Mouse (Mus musculus) layer of hippocampus, postnatal 10 days (tissue): Measurements from ENCODE around the gene Nrg3. TPM values are rescaled to one million over a fixed set of nuclear protein-coding genes. Genes with fewer than 3 reads are reported as not detected.
"Not testable (repeated sequence)": the region's sequence is repeated elsewhere in the genome, so short reads cannot be mapped to it uniquely, and the experiment has no call there.

Source experiments
- DNase-seq, 2 experiments: peaks; one replicate each; pipeline ENCODE4 v3.0.0; 2021; ENCODE audit warnings: low spot score in 2 of 2
- total RNA-seq, 2 experiments: library from RNA; stranded (reverse); gene quantifications; 2 replicates each; pipeline ENCODE4 v1.2.3; 2021

Gene Nrg3
- total RNA-seq, 2 experiments from 2014 or later: 73.0 to 77.2 TPM

DNA sequence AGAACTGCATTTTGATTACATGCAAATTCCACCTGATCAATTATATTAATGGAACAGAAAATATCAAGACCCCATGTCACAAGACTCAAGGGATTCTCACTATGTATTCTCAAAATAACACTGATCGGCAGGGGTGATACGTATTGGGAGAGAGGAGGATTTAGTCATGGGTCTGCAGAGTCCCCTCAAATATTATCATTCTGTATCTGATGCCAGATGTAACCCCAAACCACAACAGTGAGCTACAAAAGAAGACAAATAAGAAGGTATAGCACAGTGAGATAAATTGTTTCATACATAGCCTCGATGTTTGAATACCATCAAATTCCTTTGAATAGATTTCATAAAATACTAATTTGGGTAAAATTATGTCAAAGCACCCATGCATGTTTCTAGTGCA is 842.8 kb downstream of the Nrg3 start:
- no peak for DNase-seq

DNA sequence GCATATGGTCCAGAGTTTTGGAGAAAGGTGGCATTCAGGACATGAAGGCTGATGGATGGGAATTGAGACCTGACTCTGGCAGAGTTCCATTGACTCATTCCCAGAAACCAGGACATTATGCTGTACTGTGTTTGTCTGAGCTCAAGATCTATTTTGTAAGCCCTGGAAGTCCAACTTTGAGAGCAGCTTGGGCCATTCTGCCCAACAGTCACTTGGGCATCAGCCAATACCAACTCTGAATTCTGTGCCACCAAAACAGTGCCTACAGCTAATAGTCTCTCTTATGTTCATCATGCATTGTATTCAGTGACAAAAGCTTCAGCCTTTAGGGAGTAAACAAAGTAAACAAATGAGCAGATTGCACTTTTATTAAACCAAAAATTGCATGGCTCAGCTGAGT is 843.2 kb downstream of the Nrg3 start:
- peak; percentile 28 to 39 for DNase-seq

DNA sequence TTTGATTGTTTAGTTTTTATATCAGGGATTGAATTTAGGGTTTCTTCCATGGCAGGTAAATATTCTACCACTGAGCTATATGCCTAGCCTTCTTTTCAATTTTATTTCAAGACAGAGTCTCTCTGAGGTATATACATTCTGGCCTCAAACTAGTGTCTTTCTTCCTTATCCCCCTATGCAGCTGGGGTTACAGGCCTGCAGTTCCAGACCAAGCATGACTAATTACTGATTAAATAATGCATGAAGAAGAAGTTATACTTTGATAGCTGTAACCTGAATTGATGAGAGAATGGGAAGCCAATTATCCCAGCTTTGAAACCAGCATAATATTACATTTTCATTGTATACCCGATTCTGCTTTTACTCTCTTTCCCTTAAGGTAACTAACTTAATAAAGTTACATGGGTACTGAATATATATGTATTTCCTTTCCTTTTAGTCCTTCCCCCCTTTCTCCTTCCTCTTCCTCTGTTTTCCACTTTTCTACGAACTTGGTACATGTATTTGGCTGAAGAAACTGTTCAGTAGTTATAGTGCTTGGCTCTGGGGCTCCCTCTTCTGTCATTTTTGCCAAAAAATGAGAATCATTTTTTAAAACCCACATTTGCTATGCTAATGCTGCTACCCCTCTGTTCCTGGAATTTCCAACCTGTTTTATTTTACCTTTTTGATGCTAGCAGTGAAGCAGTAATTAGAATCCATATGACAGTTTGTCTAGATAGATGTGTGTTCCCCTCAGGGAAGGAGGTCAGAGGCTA is 843.8 kb downstream of the Nrg3 start:
- no peak for DNase-seq

DNA sequence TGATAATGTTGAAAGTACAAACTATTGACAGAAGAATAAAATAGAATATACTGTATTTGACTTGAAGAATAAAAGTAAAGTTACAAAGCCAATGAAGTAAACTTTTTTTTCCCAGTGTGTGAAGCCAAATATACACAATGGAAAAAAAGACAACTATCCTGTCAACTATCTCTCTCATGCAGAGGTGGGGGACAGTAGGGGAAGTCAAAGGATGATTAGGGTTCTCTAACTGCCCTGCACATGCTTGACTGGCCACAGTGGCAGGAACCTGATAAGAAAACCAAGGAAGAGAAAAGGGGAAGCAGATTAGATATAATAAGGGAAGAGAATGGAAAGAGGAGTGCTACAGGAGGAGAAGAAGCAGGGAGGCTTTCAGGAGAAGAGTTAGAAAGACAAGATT is 855.9 kb downstream of the Nrg3 start:
- no peak for DNase-seq

DNA sequence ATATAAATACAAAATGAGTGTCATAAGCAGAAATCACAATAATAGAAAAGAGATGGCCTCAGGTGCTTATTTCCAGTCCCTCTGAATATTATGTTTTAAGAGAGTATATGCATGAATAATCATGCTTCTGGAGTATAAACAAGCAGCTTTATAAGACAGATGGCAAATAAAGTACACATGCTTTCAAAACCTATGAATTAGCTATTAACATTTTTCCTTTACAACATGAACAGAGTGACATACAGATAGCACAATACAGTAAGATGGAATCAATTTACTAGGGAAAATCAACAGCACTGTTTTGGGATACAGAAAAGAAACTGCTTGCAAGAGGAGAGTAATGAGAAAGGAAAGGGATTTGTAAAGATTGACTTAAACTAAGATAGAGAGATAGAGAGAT is 875.2 kb downstream of the Nrg3 start:
- no peak for DNase-seq

DNA sequence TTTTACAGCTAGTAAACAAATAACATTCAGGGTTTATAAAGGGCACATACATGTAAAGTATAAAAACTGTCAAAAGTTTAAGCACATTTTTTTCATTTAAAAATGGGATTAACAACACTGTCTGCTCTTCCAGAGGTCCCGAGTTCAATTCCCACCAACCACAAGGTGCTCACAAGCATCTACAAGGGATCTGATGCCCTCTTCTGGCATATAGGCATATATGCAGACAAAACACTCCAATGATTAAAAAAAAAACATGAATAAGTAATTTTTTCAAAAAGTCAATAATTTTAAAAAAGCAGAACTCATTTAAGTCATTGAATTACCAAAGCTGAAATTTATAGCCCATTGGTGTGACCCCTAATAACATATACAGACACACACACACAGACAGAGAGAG is 878.6 kb downstream of the Nrg3 start:
- no peak for DNase-seq

DNA sequence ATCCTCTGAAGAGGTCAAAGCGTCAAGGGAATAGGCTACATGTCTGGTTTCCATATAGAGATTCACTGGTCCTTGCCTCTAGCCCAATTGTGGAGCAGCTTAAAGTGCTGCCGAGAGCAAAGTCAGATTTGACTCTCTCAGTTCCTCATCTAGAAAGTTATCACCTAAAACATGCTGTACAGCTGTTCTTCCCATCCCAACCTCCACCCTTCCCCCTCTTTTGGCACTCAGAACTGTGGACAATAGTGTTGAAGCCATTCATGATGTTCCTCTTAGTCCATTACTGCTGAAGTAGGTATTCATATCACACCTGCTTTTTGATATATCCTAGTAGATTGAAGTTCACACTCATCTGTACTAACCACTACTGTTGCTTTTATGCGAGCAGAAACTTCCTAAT is 896.1 kb downstream of the Nrg3 start:
- no peak for DNase-seq

DNA sequence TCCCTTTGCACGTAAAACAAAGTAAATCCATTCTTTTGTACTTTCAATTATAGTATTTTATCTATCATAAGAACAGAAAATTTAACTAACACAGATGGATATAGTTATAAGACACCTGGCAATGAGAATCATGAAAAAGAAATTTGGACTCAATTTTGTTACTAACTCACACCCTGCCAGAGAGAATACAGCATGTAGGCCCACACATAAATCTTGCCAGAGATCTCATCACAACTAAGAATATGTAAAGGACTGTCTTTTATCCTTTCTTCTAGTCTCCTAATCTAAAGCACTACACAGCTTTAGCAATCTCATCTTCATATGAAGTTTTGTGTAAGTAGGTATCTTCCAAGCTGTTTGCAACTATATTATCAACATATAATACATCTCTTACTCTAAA is 904.7 kb downstream of the Nrg3 start:
- DNase-seq: no peak

DNA sequence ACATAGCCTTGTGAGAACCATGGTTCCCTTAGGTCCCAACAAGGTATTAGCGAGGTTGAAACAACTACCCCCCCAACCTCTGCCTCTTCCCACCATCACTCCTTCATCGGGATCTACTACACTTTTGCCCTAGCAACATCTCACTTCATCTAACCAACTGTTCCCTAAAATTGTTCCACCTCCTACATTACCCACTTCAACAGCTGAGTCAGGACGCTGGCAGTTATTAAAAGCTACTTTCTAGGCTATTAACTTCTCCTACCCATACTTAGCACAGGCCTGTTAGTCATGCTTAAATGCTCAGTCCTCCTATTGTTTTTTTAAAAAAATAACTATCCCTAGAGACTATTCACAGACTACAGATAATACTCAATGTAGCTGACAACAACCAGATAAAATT is 906.7 kb downstream of the Nrg3 start:
- DNase-seq: no peak

DNA sequence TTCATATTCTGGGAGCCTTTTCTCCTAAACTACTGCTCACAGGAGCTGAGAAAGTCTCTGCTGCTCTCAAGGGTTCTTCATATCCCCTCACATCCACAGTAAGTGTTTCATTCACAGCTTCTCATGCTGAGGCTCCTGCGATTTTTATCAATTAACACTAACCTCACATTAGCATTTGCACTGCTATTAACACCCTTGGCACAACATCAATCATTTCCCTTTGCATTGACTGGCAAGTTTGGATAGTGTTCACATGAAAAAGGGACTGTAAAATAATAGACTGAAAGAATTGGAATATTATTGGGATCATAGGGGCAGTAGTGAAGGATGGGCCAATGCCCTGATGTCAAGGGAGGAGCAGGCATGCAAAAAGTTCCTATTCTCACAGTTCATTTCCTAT is 918.3 kb downstream of the Nrg3 start:
- DNase-seq: no peak

DNA sequence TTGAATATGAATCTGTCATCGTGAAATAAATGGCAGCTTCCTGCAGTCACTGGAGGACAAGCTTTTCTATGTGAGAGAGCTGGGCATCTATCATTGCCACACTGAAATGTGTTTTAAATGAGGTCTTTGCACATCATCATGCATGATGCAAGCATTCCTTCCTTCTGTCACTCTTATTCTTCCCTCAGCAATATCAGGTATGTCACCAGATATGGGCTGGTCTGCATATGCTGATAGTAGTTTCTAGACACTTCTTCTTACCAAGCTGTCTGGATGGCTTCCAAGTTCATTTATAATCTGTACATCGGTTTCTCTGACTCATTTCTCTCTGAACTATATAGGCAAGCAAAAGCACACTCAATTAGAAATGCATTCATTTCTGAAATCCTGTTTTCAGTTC is 925.6 kb downstream of the Nrg3 start:
- no peak for DNase-seq

DNA sequence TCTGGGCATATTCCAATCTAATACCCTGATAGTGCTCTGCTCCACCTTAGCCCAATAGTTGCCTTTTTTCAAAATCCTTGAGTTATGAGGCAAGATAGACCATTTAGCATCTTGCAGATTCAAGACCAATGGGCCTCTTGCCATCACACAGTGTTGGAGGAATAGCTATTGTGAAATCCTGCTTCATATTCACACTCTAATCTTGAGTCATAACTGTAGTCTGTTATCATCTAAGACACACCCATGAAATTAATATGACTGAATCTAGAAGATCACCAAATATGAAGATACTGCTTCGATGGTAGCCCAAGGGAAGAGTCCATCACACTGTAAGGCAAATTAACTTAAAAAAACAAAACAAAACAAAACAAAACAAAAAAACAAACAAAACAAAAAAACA is 937.7 kb downstream of the Nrg3 start:
- no peak for DNase-seq

DNA sequence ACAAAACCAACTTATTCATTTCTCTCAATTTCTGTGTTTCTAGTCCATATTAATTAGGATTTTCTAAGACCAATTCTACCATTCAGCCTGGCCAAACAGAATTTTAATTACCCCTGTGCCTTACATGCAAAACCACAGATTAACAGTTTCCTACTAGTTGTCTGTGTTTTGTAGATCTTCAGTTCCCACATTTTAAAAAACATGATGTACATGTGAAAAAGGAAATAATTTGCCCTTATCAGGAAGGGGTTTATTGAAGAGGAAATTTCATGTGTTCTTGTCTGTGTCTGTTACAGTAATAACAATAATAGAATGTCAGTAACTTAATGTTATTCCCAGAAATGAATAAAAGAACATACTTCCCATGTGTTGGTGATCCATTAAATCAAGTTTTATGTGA is 939.4 kb downstream of the Nrg3 start:
- DNase-seq: no peak

DNA sequence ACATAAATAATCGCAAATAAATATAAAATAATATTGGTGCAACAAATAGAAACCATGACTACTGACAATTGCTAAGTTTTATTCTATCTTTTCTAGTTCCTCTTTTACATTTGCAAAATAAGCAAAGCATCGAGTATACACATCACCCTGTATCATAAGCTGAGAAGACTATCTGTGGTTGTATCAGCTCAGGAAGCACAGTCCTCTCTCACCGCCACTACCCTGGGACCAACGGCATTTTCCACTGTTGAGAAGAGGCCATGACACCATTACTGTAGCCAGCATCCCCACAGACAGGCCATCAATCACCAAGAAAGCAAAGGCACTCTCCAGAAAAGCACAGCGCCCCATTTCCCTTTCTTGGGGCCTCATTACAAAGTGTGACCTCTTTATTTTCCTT is 956.7 kb downstream of the Nrg3 start:
- no peak for DNase-seq

DNA sequence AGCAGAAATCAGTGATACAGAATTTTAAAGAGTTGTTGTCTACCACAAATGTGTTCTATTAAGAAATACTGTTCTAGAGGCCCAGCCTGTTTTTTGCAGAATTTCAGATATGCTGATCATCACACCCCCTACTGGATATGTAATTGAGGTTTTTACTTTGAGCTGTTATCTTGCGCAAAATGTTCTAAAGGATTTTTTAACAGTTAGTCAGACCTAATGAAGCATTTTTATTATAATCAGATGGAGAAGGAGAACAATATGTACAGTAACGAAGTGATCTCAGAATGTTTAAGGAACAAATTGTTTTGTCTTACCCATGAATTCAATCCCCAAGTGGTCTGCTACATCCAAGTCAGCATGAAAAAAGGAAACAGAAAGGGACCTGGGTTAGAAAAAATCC is 963.9 kb downstream of the Nrg3 start:
- DNase-seq: no peak

DNA sequence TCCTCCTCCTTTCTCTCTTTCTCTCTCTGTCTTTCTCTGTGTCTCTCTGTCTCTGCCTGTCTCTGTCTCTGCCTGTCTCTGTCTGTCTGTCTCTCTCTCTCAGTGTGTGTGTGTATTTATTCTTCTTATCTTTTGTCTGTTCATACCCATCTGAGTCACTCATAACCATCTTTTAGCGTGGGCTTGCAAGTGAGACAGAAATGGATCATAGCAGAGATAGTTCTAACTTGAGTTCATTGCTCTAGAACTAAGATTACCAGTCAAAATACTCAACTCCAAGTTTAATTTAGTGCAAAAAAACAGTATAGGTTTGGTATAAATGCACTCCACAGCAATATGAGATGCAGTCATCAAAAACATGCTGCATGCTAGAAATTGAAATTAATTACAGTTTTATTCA is 977.9 kb downstream of the Nrg3 start:
- no peak for DNase-seq

DNA sequence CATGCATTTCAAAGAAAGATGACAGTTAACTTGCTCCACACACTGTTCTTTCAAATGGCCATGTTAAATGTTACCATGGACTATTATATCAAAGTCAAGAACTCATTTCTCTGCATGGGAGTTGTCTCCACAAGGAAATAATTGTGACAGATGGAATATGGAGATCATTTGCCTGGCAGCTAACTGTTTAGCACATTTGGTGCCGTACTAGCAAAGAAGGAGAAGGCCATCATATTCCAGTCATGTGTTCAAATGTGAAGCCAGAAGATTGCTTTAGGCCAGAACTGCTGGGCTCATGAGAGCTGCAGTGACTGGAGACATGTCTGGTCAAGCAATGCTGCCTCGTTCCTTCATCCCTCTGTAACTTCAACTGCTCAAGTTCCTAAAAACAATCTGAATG is 1025.8 kb downstream of the Nrg3 start:
- no peak for DNase-seq

DNA sequence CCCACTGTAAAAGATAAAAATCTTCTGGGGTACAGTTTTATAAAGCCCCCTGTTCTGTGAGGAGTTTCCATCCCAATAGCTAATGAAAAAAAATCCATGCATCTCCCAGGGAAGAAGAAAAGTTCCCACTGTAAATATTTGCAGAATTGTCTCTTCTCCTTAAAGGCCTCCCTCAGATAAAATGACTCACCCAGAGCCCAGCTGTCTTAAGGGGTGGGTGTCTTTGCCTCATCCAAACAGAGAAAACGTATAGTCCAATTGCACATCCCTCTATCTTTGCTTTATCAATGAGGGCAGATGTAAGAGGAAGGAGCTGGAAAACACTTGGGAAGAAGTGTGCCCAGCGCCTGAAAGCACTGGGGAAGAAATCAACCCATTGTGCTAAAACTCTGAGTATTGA is 1028.1 kb downstream of the Nrg3 start:
- no peak for DNase-seq

DNA sequence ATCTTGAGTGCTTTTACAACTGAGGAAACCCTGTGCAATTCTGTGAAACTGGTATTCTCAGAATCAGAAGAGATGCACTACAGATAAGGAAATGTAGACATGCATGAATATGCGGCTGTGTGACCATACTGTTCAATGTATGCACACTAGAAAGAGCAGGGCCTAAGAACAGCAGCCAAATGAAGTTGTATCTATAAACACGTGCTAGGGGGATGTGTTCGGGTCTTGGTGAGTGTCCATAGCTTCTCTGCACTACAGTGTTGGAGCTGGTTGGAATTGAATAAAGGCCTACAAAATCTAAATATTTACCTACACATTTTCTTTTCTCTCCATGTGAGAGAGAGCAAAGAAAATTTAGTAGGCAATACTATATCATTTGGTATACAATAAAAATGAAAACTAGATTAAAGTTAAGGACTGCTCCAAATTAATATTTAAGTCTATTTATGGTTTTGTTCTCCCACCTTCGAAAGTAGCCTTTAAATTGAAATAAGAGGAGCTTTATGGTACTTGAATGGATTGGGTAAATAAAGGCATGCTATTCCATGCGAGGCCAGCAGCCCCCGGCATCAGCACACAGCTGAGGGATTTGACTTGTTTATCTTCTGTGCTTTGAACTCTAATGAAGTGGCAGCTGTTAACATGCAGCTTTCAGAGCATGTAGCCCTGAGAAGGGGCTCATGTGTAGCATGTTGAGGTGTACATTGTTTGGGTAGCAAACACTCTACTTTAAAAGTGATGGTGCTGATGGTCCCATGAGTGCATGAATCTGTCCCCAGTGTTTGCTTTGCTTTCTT is 1038.9 kb downstream of the Nrg3 start:
- DNase-seq: no peak

DNA sequence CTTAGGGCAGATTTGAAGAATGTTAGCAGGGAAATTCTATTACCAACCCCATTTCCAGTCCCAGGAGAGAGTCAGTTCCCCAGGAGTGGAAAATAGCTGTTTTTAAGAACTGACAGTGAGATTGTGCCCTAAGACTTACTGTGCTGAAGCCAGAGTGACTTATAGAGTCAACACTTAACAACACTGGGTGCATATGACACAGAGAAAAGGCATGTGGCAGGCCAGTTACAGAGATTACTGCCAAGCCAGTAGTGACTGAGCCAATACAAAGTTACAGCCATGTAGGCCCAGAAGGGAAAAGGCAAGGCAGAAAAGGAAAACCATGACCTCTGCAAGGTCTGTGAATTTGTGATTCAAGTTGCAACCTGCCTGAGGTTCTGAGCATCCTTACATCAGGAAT is 1098.2 kb downstream of the Nrg3 start:
- DNase-seq: no peak

DNA sequence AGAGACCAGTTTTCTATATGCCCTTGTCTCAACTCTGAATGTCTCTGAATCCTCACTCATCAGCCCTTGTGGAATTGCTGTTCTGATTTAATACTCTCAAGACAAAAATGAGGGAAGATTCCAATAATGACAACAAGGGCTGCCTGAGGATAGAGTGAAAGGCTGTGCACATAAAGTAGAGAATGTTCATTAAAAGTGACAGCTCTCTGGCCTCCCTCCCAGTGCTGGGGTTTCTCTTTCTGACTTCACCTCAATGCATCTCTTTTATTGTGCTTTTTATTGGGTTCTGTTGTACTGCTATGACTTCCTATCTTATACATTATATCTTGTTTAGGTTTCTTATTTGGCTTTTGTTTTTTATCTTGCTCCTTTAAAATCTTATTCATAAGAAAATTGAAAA is 1131.9 kb downstream of the Nrg3 start:
- no peak for DNase-seq

DNA sequence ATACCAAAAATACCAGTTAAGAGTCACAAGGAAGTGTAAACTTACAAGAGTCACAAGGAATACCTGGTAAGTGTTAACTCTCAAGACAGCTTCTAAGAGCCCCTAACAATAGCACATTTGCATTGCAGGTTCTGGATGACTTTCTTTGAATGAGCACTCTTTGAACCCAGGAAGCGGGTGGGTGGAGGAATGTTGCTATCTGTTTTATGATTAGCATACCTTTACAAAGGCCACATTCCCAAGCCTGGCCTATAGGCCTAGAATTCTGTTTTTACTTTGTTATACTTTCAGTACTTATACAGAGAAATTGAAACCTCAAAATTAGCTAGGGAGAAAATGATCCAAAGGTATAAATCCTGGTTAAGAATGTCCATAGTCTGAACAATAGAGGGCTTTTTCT is 1150.0 kb downstream of the Nrg3 start:
- not testable (repeated sequence) for DNase-seq
